Mouse (Mus musculus) lung, adult 2 months (tissue): ENCODE measurements around the gene Kit. TPM values are rescaled to one million over a fixed set of nuclear protein-coding genes. Genes with fewer than 3 reads are reported as not detected.
A peak's percentile ranks its signal among the peaks of the same experiment; 100 is the strongest.

ENCODE experiments used
- DNase-seq: peaks from one replicate; pipeline ENCODE4 v3.0.0; 2022
- H3K4me1 ChIP-seq: fragments of 200-500 bp; 2 replicates; pipeline ENCODE4 v1.6.1; 2011; ENCODE audit warnings: low read length; ENCODE audit not compliant: control insufficient read depth, insufficient read depth
- H3K4me3 ChIP-seq: fragments of 200-500 bp; replicated peaks from 2 replicates; pipeline ENCODE3; 2011; ENCODE audit warnings: low read depth, mild to moderate bottlenecking, control low read depth, low read length; ENCODE audit errors: extremely low read depth
- CTCF ChIP-seq: fragments of 200-500 bp; IDR thresholded peaks from 2 replicates; pipeline ENCODE4 v1.5.1; 2011; ENCODE audit warnings: mild to moderate bottlenecking, low read length, control low read depth; ENCODE audit not compliant: insufficient read depth
- POLR2A ChIP-seq: fragments of 200-500 bp; IDR thresholded peaks from 2 replicates; pipeline ENCODE4 v1.6.1; 2011; ENCODE audit warnings: low read depth, mild to moderate bottlenecking, control low read depth, low read length, borderline replicate concordance; ENCODE audit errors: extremely low read depth
- WGBS: fragments of 180-500 bp; shearing (Covaris S2); methylation state at CpG from one replicate; pipeline ENCODE4 v1.1.7; 2018; 5-methylcytosine and 5-hydroxymethylcytosine counted together
- polyA plus RNA-seq: library from polyadenylated mRNA; depleted of rRNA; stranded (reverse); fragments of >200 nt; gene quantifications from 2 replicates; pipeline ENCODE4 v1.2.3, GENCODE M21; 2012; rRNA removed

Kit gene
- polyA plus RNA-seq, result 98.8 and 99.3 TPM in 2 replicates

DNA sequence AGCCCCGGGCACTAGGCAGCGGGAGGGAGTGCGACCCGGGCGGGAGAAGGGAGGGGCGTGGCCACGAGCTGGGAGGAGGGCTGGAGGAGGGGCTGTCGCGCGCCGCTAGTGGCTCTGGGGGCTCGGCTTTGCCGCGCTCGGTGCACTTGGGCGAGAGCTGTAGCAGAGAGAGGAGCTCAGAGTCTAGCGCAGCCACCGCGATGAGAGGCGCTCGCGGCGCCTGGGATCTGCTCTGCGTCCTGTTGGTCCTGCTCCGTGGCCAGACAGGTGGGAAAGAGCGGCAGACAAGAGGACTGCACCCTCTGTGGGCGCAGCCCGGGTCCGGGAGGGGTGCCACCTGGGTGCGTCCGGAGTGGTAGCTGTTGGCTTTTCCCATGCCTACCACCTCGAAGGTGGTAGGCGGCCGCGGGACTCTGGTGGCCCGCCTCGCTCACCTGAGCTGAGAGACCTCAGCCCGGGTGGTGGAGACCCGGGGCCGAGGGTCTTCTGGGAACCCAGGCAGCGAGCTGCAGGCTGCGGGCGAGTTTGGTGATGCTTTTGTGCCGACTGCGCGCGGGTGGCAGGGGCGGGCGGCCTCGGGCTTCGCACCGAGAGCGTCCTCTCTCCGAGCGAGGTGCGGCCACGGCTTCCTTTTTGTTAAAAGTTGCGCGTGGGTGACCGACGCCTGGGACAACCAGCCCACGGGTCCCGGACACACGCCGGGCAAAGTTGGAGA lies at the start of gene Kit:
TSS of gene Kit (plus strand) at position 65 of the 715 bp plus-strand sequence.
- peak; percentile 50 for DNase-seq
- TF ChIP-seq CTCF (no peak), POLR2A (peak; percentile 87; the same call in 1 of the 2 replicates)
- H3K4me1 ChIP-seq, result no peaks in the 10 kb centered on the region; the same call in 1 of the 2 replicates
- WGBS, result under 1% methylated on average over 65 of the region's 65 CpGs
- peak within 1 kb of the TSS; percentile 81 for H3K4me3 ChIP-seq

DNA sequence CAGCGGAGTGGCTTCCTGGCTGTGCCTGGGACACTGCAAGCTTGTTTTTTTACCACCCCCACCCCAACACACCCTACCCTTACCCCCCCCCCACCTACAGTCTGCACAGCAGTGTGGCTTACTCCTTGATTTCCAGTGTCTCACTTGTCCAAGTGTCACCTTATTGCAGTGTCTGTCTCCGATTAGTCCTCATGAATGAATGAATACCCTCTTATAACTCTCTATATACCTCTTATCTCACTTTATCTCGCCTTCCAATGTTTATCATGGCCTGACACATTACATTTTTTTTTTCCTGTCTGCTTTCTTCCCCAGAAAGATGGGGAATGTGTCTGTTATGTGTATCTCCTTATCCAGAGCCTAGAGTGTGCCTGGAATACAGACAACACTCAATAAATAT lies 38.6 kb upstream of the Kit start:
- DNase-seq, result no peak
- Histone ChIP-seq H3K4me3 (no peak overlapping the region), H3K4me1 (no peaks in the 10 kb centered on the region)
- 33% methylated on average over 3 of the region's 3 CpGs for WGBS
- TF ChIP-seq POLR2A (no peak), CTCF (no peak)

DNA sequence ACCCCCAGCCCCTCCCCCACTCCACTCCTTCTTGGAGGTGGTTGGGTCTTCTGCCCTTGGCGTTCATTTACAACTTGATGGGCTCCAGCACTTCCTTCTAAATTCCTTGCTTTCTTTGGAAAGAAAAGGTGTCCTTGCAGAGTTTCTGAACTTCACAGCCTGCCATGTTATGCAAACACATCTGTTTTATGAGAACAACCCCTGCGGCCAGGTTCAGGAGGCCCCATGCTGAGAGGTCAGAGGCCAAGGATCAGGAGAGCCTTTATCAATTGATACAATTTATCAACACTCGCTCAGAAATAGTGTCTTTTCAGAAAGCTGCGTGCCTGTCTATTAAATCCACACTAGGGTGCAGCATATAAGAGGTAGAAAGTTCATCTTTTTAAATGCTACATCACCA lies 37.0 kb upstream of the Kit start:
- H3K4me1 ChIP-seq, result no peaks in the 10 kb centered on the region
- no peak for DNase-seq
- 66% methylated on average over 4 of the region's 4 CpGs for WGBS
- no peak for TF ChIP-seq CTCF
- TF ChIP-seq POLR2A, result no peak
- no peak overlapping the region for H3K4me3 ChIP-seq

DNA sequence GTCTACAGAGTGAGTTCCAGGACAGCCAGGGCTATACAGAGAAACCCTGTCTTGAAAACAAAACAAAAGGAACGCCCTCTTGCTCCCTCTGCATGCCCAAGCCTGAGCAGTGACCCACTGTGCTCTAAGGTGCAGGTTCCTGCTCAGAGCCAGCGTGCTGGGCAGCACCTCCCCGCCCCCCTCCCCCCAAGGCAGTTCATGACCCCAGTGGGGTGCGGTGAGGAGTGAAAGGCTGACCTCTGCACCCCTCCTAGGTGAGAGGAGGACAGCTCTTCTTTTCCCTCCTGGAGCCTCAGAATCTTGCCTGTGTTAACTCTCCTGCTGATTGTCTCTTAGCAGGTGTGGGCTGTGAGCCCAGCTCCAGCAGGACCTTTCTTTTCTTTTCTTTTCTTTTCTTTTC lies 36.3 kb upstream of the Kit start:
- Histone ChIP-seq H3K4me1 (no peaks in the 10 kb centered on the region), H3K4me3 (no peak overlapping the region)
- DNase-seq, result no peak
- TF ChIP-seq CTCF (no peak), POLR2A (no peak)
- 68% methylated on average over 4 of the region's 4 CpGs for WGBS

DNA sequence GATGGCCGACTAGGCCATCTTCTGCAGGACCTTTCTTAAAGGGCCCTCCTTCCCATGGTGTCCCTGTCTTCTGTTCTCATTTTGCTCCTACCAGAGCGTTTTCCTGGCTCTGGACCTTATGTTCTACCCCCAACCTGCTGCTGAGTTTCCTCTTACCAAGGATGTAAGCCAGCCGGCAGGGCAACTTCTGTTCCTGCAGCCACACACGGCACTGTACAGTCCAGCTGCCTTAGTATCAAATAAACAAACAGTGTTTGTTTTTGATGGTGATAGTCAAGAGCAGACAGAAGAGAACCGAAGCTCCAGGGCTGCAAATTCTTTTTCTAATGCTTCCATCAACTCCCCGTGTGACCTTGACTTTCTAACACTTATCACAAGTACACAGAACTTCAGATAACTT lies 35.6 kb upstream of the Kit start:
- 24% methylated on average over 6 of the region's 6 CpGs for WGBS
- Histone ChIP-seq H3K4me1 (peaks cover under 1% of the 10 kb centered on the region; the same call in 1 of the 2 replicates), H3K4me3 (no peak overlapping the region)
- no peak for DNase-seq
- TF ChIP-seq CTCF, result no peak
- TF ChIP-seq POLR2A, result no peak

DNA sequence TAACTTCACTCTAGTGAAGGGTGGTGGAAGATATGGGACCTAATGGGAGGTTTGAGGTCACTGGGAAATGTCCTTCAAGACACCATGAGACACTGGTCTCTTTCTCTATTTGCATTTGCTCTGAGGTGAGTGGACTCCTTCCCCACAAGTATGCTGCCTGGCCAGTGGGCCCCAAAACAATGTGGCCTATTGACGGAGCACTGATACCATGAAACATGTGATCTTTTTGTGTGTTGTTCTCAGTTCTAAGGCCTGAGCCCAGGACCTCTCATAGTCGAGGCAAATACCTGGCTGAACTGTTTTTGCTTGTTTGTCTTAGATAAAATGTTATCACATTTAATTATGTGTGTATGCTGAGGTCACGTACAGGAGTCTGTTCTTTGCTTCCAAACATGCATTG lies 31.0 kb upstream of the Kit start:
- WGBS, result 73% methylated on average over 3 of the region's 3 CpGs
- Histone ChIP-seq H3K4me3 (no peak overlapping the region), H3K4me1 (peaks cover 5% of the 10 kb centered on the region)
- TF ChIP-seq POLR2A, result no peak
- TF ChIP-seq CTCF, result no peak
- DNase-seq, result no peak

DNA sequence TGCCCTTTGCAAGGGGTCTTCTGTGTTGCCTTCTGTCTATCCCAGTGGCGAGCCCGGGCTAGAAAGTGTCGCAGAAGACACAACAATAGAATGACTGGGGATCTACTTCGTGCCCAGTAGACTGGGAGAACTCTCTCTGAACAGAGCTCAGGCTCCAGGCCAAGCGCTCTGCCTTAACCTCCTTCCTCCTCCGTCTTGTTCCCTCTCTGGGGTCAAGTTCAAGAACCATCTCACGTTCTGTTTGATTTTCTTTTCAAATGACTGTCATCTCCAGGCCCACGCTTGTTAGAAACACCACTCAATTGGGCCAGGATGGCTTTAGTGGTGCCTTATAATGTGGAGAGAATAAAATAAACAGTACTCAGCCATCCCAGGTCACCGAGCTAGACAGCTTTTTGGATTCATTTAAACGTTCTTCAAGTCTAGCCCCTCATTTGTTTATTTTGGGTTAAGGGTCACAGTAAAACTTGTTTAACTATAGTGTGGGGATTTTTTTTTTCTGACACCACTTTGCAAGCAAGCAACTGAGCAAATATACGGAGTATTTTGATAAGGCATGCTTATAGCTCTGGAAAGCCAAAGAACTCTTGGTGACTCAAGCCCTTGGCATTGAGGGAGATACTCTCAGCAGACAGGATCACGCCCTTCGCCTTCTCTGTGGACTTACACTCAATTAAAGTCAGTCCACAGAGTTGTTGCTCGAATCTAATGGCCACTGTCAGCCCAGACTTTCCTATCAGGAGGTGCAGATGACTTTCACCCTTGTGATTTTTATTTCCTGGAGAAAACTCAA lies 30.0 kb upstream of the Kit start:
- DNase-seq, result peak; percentile 9

DNA sequence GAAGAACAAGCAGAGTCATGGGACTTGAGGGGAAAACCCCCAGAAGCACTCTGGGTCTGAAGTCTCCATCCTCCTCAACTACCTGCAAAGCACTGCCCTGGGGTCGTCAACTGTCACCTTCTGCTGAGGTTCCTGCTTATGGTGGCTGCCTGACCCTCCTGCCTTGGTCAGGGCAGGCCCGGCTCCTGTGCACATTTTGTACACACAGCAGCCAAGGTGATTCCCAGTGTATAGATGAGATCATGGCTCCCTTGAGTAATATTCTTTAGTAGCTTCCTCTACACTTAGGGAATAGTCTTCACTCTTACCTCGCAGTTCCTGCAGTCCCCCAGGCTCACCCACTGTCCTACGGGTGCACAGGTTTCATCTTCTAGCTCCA lies 29.5 kb upstream of the Kit start:
- Histone ChIP-seq H3K4me3 (no peak overlapping the region), H3K4me1 (peaks cover 5% of the 10 kb centered on the region)
- TF ChIP-seq POLR2A (no peak), CTCF (no peak)
- WGBS, result 53% methylated on average over 4 of the region's 4 CpGs
- DNase-seq, result no peak

More for the DNA sequence above, 30.0 kb upstream of the Kit start:
- TF ChIP-seq POLR2A, result no peak
- no peak for TF ChIP-seq CTCF
- 47% methylated on average over 14 of the region's 14 CpGs for WGBS
- H3K4me3 ChIP-seq, result no peak overlapping the region
- H3K4me1 ChIP-seq, result peaks cover 5% of the 10 kb centered on the region

DNA sequence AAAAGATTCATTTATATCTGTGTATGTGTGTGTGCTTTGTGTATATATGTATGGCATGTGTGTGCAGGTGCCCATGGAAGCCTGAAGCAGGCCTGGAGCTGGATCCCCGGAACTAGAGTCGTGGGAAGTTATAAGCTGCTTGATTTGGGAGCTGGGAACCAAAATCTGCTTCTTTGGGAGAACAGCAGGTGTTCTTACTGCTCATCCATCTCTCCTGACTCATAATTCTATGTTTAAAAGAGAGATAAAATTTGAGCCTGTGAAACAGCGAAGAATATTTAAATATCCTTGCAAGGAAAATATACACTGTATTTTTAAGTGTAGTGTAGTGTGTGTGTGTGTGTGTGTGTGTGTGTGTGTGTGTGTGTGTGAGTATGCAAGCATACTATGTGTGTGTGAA lies 21.7 kb upstream of the Kit start:
- no peak for TF ChIP-seq POLR2A
- no peak for TF ChIP-seq CTCF
- Histone ChIP-seq H3K4me1 (no peaks in the 10 kb centered on the region), H3K4me3 (no peak overlapping the region)
- 87% methylated on average over 3 of the region's 3 CpGs for WGBS
- DNase-seq, result no peak

DNA sequence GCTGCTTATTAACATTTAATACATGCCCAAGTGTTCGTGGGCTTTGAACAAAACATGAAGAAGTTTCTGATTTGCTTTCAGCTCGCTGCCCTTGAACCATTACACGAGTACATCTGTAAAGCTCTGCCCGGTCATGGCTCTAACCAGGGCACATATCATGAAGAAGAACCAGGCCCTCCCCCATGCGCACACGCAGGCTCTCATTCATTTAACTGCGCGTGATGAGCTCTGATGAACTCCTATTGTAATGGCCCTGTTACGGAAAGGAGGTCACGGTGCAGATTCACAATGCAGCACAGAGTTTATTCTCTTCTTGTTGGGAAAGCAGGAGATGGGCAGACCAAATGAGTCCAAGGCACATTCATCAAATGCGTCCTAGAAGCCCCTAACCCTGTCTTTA lies 17.1 kb upstream of the Kit start:
- Histone ChIP-seq H3K4me1 (no peaks in the 10 kb centered on the region), H3K4me3 (no peak overlapping the region)
- WGBS, result 88% methylated on average over 11 of the region's 11 CpGs
- TF ChIP-seq POLR2A, result no peak
- no peak for TF ChIP-seq CTCF
- no peak for DNase-seq
